Comparison of ENCODE assay signal across 8 mouse cellular contexts in genomic region chr6:113012495-113012941, GRCm38 (mm10). TPM values are rescaled to one million over a fixed set of nuclear protein-coding genes. Genes with fewer than 3 reads are reported as not detected.
A peak's percentile ranks its signal among the peaks of the same experiment; 100 is the strongest.
DNase-seq lines count a peak whose midpoint lies in the region; ATAC-seq and TF ChIP-seq lines count a peak whose summit lies in the region.

No protein-coding gene starts in this region.

- H3K4me1 ChIP-seq in embryonic fibroblast, embryonic 13.5 days (ENCODE audit: control insufficient read depth, insufficient read depth, low read length): no peaks in the 10 kb centered on the region
- peaks cover 7% of the 10 kb centered on the region; the same call in 1 of the 2 replicates for H3K4me1 ChIP-seq in heart, embryonic 11.5 days (ENCODE audit: control insufficient read depth, insufficient read depth, low read length)
- no peaks in the 10 kb centered on the region for H3K4me1 ChIP-seq in lung, embryonic 14.5 days (ENCODE audit: insufficient read depth)

- H3K36me3 ChIP-seq in heart, embryonic 11.5 days (ENCODE audit: control insufficient read depth, insufficient read depth, low read length): no peaks in the 10 kb centered on the region
- no peaks in the 10 kb centered on the region for H3K36me3 ChIP-seq in lung, embryonic 14.5 days (ENCODE audit: insufficient read depth)

- H3K4me3 ChIP-seq in embryonic fibroblast, embryonic 13.5 days (ENCODE audit: insufficient read depth, low read length): no peak overlapping the region
- no peak overlapping the region for H3K4me3 ChIP-seq in heart, embryonic 11.5 days (ENCODE audit: low read depth, low read length)
- H3K4me3 ChIP-seq in lung, embryonic 14.5 days (ENCODE audit: low read depth, low read length): no peak overlapping the region

- no peak; the same call in 1 of the 2 replicates for TF ChIP-seq POLR2A in embryonic fibroblast, embryonic 13.5 days (IDR thresholded peaks at IDR 0.05; ENCODE audit: low read depth, low read length)

- WGBS in heart, embryonic 11.5 days (ENCODE audit: insufficient replicate concordance): 51% methylated on average over 6 of the region's 6 CpGs
- 39% methylated on average over 6 of the region's 6 CpGs for WGBS in lung, embryonic 14.5 days

- no peak overlapping the region for H3K9ac ChIP-seq in heart, embryonic 11.5 days (ENCODE audit: low read depth, low read length)
- H3K9ac ChIP-seq in lung, embryonic 14.5 days: no peak overlapping the region

- no peak overlapping the region for H3K4me2 ChIP-seq in heart, embryonic 11.5 days
- no peak overlapping the region for H3K4me2 ChIP-seq in lung, embryonic 14.5 days

- no peak for TF ChIP-seq CTCF in embryonic fibroblast, embryonic 13.5 days (IDR thresholded peaks at IDR 0.05; ENCODE audit: borderline replicate concordance, insufficient read depth, low read length)
- no peak for TF ChIP-seq CTCF in lung, embryonic 14.5 days (IDR thresholded peaks at IDR 0.05; ENCODE audit: low read depth)

- H3K9me3 ChIP-seq in heart, embryonic 11.5 days (replicated peaks; ENCODE audit: control insufficient read depth, low read length): no peaks in the 10 kb centered on the region
- no peaks in the 10 kb centered on the region; the same call in 1 of the 2 replicates for H3K9me3 ChIP-seq in lung, embryonic 14.5 days (ENCODE audit: low read depth, low read length)

- ATAC-seq in heart, embryonic 11.5 days (replicated peaks; ENCODE audit: insufficient number of reproducible peaks, low FRiP score, low TSS enrichment): no peak
- no peak for ATAC-seq in lung, embryonic 14.5 days (ENCODE audit: insufficient read depth)

- H3K27ac ChIP-seq in embryonic fibroblast, embryonic 13.5 days (ENCODE audit: insufficient read depth, low read length): peak overlapping the region; percentile 77
- 0 out of 2 replicates have a peak overlapping the region, but pooled peaks have one; percentile 29 for H3K27ac ChIP-seq in heart, embryonic 11.5 days (ENCODE audit: low read depth, low read length)
- peak overlapping the region; percentile 30; the same call in 1 of the 2 replicates for H3K27ac ChIP-seq in lung, embryonic 14.5 days (ENCODE audit: low read depth)

- H3K27me3 ChIP-seq in heart, embryonic 11.5 days (ENCODE audit: control insufficient read depth, insufficient read depth, low read length): no peaks in the 10 kb centered on the region
- no peaks in the 10 kb centered on the region for H3K27me3 ChIP-seq in lung, embryonic 14.5 days (ENCODE audit: insufficient read depth, low read length)

- DNase-seq in right cerebral cortex, adult 18-20 months: peak; percentile 59
- DNase-seq in right cerebral cortex, adult 2 months (ENCODE audit: low spot score in 2 of 2): no peak
- DNase-seq in kidney, adult 9 months: peak; percentile 84
- DNase-seq in lung, embryonic 14.5 days: peak; percentile 13
- peak; percentile 58 for DNase-seq in ovary, postnatal 36 days (ENCODE audit: low spot score)
- no peak for DNase-seq in liver

RNA-seq across cellular contexts. Expression of gene Thumpd3, which starts 33.5 kb away (rescaled TPM):
- polyA plus RNA-seq in embryonic fibroblast, embryonic 13.5 days (2011; ENCODE audit: insufficient read length, low read depth, missing spikeins): 32.1 and 33.5 TPM in 2 replicates
- 41.0 and 41.6 TPM in 2 replicates for polyA plus RNA-seq in heart, embryonic 11.5 days (2014; fragmentation: Nextera tagmentation; extraction: Ambion mirVana)
- polyA plus RNA-seq in lung, embryonic 14.5 days (2014; fragmentation: Nextera tagmentation; extraction: Ambion mirVana): 41.6 and 46.3 TPM in 2 replicates

Comparison
In these comparisons a context has a peak if more than half of its experiments do, and no peak if none do; other contexts are left out.
1. DNase-seq: peak in right cerebral cortex, adult 18-20 months (single experiment), kidney, adult 9 months (single experiment), lung, embryonic 14.5 days (single experiment) and ovary, postnatal 36 days (single experiment); none in right cerebral cortex, adult 2 months (0 of 2) and liver (single experiment).
2. Peak in every context shown above with its lines, with median percentiles within 50 percentile points of each other: H3K27ac ChIP-seq.